Mouse (Mus musculus): ENCODE measurements around the gene Jag2. TPM values are rescaled to one million over a fixed set of nuclear protein-coding genes. Genes with fewer than 3 reads are reported as not detected.

Gene Jag2
- polyA plus RNA-seq, 1 experiment from 2014 or later = 2.8 TPM

- H3K27me3 ChIP-seq (ENCODE audit: low read depth, poor library complexity, severe bottlenecking) = peaks cover 21% of the 10 kb centered on the region; the same call in 1 of the 2 replicates
- H3K4me3 ChIP-seq = no peak overlapping the region
- 61% methylated on average over 10 of the region's 10 CpGs for WGBS
- peak; percentile 53 for DNase-seq (ENCODE audit: low spot score)
- no peak overlapping the region for H3K27ac ChIP-seq (replicated peaks)
- no peaks in the 10 kb centered on the region for H3K36me3 ChIP-seq
- H3K9me3 ChIP-seq (replicated peaks) = no peaks in the 10 kb centered on the region
- peaks cover 53% of the 10 kb centered on the region for H3K4me1 ChIP-seq
These were observed 9.4 kb upstream of the Jag2 start for GRCm38 (mm10) chr12:112938873-112939565.

GRCm38 (mm10) chr12:112938366-112938765 lies 8.8 kb upstream of the Jag2 start:
- DNase-seq (ENCODE audit: low spot score) = no peak
- Histone ChIP-seq H3K27ac (replicated peaks) (peak overlapping the region; percentile 42; the same call in 1 of the 2 replicates), H3K9me3 (replicated peaks) (no peaks in the 10 kb centered on the region), H3K27me3 (ENCODE audit: low read depth, poor library complexity, severe bottlenecking) (peaks cover 19% of the 10 kb centered on the region; the same call in 1 of the 2 replicates), H3K4me1 (peaks cover 53% of the 10 kb centered on the region), H3K4me3 (no peak overlapping the region), H3K36me3 (no peaks in the 10 kb centered on the region)
- WGBS = 80% methylated on average over 10 of the region's 10 CpGs

DNA sequence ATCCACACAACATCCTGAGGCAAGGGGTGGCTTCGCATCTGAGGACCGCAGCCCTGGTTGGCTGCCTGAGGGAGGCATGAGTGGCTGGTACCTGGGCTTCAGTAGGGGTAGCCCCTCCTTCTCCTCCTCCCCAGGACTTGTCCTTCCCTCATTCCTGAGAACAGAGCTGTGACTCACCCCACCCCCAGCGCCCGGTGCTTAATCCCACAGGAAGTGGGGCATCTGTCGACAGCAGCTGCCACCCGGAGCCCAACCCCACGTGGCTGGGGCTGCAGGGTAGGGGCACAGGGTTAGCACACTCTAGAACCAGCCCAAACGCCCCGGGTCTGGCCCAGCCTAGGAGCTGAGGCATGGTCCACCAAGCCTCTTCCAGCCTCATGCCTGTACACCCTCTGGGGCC lies 8.3 kb upstream of the Jag2 start:
- Histone ChIP-seq H3K4me1 (peaks cover 54% of the 10 kb centered on the region), H3K36me3 (no peaks in the 10 kb centered on the region), H3K4me3 (no peak overlapping the region), H3K27ac (replicated peaks) (peak overlapping the region; percentile 42; the same call in 1 of the 2 replicates), H3K27me3 (ENCODE audit: low read depth, poor library complexity, severe bottlenecking) (peaks cover 14% of the 10 kb centered on the region; the same call in 1 of the 2 replicates), H3K9me3 (replicated peaks) (no peaks in the 10 kb centered on the region)
- DNase-seq (ENCODE audit: low spot score) = no peak
- 52% methylated on average over 9 of the region's 9 CpGs for WGBS

DNA sequence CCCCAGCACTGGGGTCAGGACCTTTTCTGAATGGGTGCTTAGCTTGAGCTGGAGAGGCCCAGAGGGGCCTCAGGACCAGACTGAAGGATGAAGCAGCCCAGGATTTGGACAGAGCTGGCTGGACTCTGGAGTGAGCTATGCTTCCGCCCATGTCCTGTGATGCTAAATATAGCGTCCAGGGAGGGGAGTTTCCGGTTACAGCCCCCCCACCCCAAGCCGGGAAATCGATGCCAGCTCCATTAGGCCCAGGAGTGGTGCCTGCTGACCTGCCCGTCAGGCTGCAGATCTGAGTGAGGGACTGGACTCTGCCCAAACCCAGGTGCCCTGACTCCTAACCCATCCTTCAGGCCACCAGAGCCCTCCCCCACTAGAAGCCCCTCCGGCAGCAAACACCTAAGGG lies 3.1 kb upstream of the Jag2 start:
- H3K27me3 ChIP-seq (ENCODE audit: low read depth, poor library complexity, severe bottlenecking) = peaks cover 50% of the 10 kb centered on the region
- WGBS = 64% methylated on average over 7 of the region's 7 CpGs
- H3K4me3 ChIP-seq = no peak overlapping the region
- DNase-seq (ENCODE audit: low spot score) = no peak
- H3K27ac ChIP-seq (replicated peaks) = no peak overlapping the region
- H3K36me3 ChIP-seq = no peaks in the 10 kb centered on the region
- H3K4me1 ChIP-seq = peaks cover 38% of the 10 kb centered on the region
- H3K9me3 ChIP-seq (replicated peaks) = no peaks in the 10 kb centered on the region

DNA sequence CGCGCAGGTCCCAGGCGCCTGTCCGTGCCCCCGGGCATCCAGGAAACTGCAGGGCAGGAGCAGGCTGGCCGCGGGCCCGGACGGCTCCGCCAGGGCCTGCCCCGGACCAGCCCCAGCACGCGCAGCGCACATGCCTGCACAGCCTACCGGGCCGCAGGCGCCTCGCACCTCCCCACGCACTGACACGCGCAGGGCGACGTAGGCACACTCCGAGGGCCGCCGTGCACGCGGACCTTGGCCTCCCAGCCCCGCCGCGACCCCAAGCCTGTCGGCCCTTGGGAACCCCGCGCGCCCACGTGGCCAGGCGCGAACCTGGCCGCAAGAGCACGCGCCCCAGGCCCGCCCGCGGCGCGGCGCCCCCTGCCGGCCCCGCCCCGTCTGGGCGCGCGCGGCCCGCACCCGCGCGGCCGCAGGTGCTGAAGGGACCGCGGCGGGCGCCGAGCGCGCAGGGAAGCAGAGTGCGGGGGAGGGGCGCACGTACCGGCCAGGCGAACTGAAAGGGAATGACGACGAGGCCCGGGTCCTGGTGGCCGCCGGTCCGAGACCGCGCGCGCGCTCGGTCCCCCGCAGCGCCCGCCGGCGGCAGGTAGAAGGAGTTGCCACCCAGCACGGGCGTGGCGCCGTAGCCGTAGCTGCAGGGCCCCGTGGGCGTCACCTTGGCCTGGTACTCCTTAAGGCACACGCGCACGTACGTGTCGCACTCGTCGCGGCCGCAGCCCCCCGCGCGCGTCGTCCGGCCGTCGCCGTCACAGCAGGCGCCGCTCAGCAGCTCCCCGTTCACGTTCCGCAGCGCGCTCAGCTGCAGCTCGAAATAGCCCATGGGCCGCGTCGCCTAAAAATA lies 955 bp downstream of the Jag2 start:
- Histone ChIP-seq H3K4me1 (peaks cover 56% of the 10 kb centered on the region), H3K27me3 (ENCODE audit: low read depth, poor library complexity, severe bottlenecking) (peaks cover 86% of the 10 kb centered on the region)

GRCm38 (mm10) chr12:112927265-112927664 lies 2.3 kb downstream of the Jag2 start:
- Histone ChIP-seq H3K27ac (replicated peaks) (no peak overlapping the region), H3K9me3 (replicated peaks) (no peaks in the 10 kb centered on the region), H3K4me1 (peaks cover 62% of the 10 kb centered on the region), H3K36me3 (no peaks in the 10 kb centered on the region), H3K4me3 (peak overlapping the region; percentile 22), H3K27me3 (ENCODE audit: low read depth, poor library complexity, severe bottlenecking) (peaks cover 81% of the 10 kb centered on the region)
- DNase-seq (ENCODE audit: low spot score) = no peak
- WGBS = 73% methylated on average over 14 of the region's 14 CpGs

More for the DNA sequence above, 955 bp downstream of the Jag2 start:
- Histone ChIP-seq H3K9me3 (replicated peaks) (no peaks in the 10 kb centered on the region), H3K27ac (replicated peaks) (peak overlapping the region; percentile 76), H3K36me3 (no peaks in the 10 kb centered on the region), H3K4me3 (peak overlapping the region; percentile 64)
- WGBS = 2% methylated on average over 118 of the region's 124 CpGs
- DNase-seq (ENCODE audit: low spot score) = peak; percentile 47

DNA sequence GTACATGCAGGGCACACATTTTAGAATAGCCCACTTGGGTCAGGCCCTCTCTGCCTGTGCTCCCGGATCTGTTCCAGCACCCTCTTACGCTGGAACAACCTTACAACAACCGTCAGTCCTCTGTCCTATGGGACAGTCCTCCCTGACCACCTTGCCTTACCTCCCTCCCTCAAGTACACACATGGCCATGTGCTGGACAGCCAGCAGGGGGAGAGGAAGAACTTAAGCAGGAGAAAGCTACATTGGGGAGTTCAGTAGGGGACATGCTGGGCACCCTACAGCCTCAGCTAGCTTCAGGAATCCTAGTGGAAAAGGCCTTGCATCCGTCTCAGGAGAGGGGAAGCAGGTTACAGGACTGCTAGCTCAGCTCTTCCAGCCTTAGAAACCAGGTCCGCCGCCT lies 3.6 kb downstream of the Jag2 start:
- Histone ChIP-seq H3K27ac (replicated peaks) (no peak overlapping the region), H3K4me3 (no peak overlapping the region), H3K9me3 (replicated peaks) (no peaks in the 10 kb centered on the region), H3K4me1 (peaks cover 72% of the 10 kb centered on the region), H3K36me3 (no peaks in the 10 kb centered on the region), H3K27me3 (ENCODE audit: low read depth, poor library complexity, severe bottlenecking) (peaks cover 68% of the 10 kb centered on the region)
- 84% methylated on average over 6 of the region's 6 CpGs for WGBS
- DNase-seq (ENCODE audit: low spot score) = no peak

DNA sequence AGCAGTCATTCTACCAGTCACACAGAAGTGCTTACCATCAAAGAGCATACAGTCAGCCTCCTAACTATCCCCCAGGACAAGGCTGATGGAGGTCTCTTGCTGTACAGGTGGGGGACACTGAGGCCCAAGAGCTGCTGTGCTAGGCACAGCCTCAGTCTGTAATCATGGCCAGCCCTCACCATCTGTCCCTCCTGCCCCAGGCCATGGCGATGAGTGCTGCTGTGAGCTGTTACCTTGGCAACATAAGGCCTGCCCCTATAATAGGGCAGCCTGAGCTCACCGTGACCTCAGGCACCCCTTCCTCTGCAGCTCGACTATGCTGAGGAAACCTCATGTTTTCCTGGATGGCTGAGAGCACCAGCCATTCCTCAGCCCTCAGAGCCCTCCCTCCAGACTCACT lies 7.0 kb downstream of the Jag2 start:
- H3K27me3 ChIP-seq (ENCODE audit: low read depth, poor library complexity, severe bottlenecking) = peaks cover 35% of the 10 kb centered on the region
- no peak for DNase-seq (ENCODE audit: low spot score)
- no peak overlapping the region for H3K4me3 ChIP-seq
- WGBS = 15% methylated on average over 3 of the region's 3 CpGs
- H3K36me3 ChIP-seq = peaks cover 4% of the 10 kb centered on the region; the same call in 1 of the 2 replicates
- H3K4me1 ChIP-seq = peaks cover 53% of the 10 kb centered on the region
- no peaks in the 10 kb centered on the region for H3K9me3 ChIP-seq (replicated peaks)
- peak overlapping the region; percentile 68 for H3K27ac ChIP-seq (replicated peaks)

- Histone ChIP-seq H3K9me3 (replicated peaks) (no peaks in the 10 kb centered on the region), H3K27ac (replicated peaks) (peak overlapping the region; percentile 68), H3K4me3 (no peak overlapping the region), H3K36me3 (peaks cover 4% of the 10 kb centered on the region; the same call in 1 of the 2 replicates), H3K4me1 (peaks cover 48% of the 10 kb centered on the region), H3K27me3 (ENCODE audit: low read depth, poor library complexity, severe bottlenecking) (peaks cover 25% of the 10 kb centered on the region)
- DNase-seq (ENCODE audit: low spot score) = no peak
- 88% methylated on average over 12 of the region's 12 CpGs for WGBS
These were observed 8.1 kb downstream of the Jag2 start for GRCm38 (mm10) chr12:112921518-112921917.

DNA sequence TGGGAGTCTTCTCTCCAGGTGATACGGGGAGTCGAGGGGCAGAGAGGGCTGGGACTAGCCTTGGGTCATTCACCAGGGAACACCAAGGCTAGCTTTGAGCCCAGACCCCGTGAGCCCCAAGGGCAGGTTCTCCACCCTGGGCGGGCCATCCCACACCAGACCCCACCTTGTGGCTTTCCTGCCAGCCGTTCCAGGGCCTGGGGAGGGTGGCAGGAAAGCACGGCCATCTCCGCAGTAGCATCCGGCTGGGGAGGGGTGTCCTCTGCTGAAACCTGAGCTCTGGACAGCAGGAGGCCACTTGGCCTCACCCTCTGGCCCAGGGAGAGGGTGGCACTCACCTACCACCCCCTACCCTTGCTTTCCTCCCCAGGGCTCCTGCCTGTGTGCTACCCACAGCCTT lies 11.7 kb downstream of the Jag2 start:
- Histone ChIP-seq H3K27me3 (ENCODE audit: low read depth, poor library complexity, severe bottlenecking) (no peaks in the 10 kb centered on the region), H3K36me3 (peaks cover 26% of the 10 kb centered on the region), H3K27ac (replicated peaks) (no peak overlapping the region), H3K4me1 (peaks cover 26% of the 10 kb centered on the region), H3K4me3 (no peak overlapping the region), H3K9me3 (replicated peaks) (no peaks in the 10 kb centered on the region)
- no peak for DNase-seq (ENCODE audit: low spot score)
- WGBS = 57% methylated on average over 8 of the region's 8 CpGs

DNA sequence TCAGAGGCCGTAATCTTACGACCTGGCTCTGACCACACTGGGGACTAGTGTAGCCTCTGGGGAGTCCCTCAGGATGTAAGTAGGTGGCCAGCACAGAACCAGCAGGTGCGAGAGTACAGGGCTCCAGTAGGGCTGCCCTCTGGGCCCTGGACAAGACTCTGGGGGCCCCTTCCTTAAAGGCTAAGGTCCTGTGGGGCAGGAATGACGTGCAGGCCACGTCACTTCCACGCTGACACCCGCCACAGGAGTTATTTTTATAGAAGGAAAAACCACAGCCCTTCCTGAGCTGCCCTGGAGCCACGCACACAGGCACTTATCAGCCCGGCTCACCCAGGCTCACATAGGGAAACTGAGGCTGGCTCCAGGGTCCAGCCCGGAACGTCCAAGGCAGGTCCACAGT lies 12.1 kb downstream of the Jag2 start:
- WGBS = 85% methylated on average over 11 of the region's 11 CpGs
- Histone ChIP-seq H3K27me3 (ENCODE audit: low read depth, poor library complexity, severe bottlenecking) (no peaks in the 10 kb centered on the region), H3K9me3 (replicated peaks) (no peaks in the 10 kb centered on the region), H3K4me1 (peaks cover 21% of the 10 kb centered on the region), H3K36me3 (peaks cover 30% of the 10 kb centered on the region), H3K27ac (replicated peaks) (0 out of 2 replicates have a peak overlapping the region, but pooled peaks have one; percentile 6), H3K4me3 (no peak overlapping the region)
- no peak for DNase-seq (ENCODE audit: low spot score)

DNA sequence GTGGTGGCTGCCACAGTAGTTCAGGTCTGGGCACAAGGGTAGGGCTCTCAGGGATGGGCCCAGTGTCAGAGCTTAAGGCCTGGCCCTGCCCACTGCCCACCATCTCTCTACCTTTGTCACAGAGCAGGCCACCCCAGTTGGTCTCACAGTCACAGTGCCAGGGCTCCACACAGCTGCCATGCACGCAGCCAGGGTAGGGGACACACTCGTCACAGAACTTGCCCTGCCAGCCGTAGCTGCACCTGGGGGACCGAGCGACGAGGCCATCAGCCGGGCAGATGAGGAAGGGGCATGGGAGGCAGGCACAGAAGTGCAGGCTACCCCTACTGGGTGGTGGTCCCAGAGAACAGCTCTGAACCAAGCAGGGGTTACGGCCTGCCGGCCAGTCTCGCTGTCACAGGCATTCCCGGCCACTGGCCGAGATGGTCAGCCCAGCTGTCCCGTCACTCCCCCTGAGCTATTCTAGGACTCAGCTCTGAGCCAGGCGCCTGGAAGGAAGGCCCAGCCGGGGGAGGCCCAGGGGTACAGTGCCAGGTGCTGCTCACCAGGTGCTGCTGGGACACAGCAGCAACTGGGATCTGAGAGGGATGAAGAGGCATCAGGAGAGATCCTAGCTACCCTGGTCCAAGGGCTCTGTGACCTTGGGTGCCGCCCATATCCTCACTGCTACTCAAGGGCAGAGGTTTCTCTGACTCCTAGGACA lies 12.7 kb downstream of the Jag2 start:
- no peaks in the 10 kb centered on the region for H3K9me3 ChIP-seq (replicated peaks)
- H3K27ac ChIP-seq (replicated peaks) = peak overlapping the region; percentile 6; the same call in 1 of the 2 replicates
- 90% methylated on average over 16 of the region's 16 CpGs for WGBS
- no peak for DNase-seq (ENCODE audit: low spot score)
- peaks cover 15% of the 10 kb centered on the region for H3K4me1 ChIP-seq
- no peaks in the 10 kb centered on the region for H3K27me3 ChIP-seq (ENCODE audit: low read depth, poor library complexity, severe bottlenecking)
- H3K36me3 ChIP-seq = peaks cover 36% of the 10 kb centered on the region
- H3K4me3 ChIP-seq = no peak overlapping the region
